Comparison of ENCODE assay signal across 8 mouse cellular contexts in the genomic region with DNA sequence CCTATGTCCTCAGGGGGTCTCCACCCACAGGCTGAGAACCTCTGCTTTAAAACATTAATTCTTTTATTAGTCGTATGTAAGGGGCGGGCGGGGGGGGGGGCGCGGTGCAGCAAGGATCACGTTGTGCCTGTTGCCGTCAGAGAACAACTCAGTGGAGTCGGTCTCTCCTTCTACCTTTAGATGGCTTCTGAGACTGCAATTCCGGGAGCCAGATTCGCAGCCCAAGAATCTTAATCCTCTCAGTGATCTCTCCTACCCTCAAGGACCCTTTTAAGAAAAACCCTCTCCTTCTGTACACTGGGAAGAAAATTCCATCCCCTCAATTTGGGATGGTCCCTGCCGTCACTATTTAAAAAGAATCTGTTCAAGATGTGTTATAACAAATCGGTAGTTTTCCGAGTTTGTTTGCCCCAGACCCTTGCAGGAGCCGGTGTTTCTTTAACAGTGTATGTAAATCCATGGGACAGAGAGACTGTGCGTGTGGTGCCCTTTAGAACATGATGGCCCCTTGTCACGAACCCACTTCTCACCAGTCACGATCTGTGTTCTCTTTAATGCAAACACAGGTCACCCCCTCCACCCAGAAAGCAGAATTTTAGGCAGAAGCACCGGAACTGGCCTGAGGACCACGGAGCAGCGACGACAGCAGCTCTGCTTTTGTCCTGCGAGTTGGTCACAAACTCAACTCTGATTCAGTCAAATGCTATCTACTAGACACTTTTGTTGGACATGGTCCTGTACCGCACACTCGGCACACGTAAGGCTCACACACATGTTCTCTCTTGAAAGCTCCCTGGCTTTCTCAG. TPM values are rescaled to one million over a fixed set of nuclear protein-coding genes. Genes with fewer than 3 reads are reported as not detected.
DNase-seq lines count a peak whose midpoint lies in the region; ATAC-seq and TF ChIP-seq lines count a peak whose summit lies in the region.

No protein-coding gene starts in this region.

- peak overlapping the region; percentile 89 for H3K4me2 ChIP-seq in limb, embryonic 14.5 days (replicated peaks; ENCODE audit: low read depth, low read length, severe bottlenecking)
- H3K4me2 ChIP-seq in stomach, postnatal 0 days (replicated peaks; ENCODE audit: low read depth): peak overlapping the region; percentile 84

- H3K27ac ChIP-seq in limb, embryonic 14.5 days (replicated peaks; ENCODE audit: low read depth, low read length): no peak overlapping the region
- no peak overlapping the region for H3K27ac ChIP-seq in stomach, postnatal 0 days (replicated peaks)

- ATAC-seq in limb, embryonic 14.5 days (ENCODE audit: low FRiP score, low read depth): no peak
- ATAC-seq in stomach, postnatal 0 days (ENCODE audit: low FRiP score, low TSS enrichment): no peak

- TF ChIP-seq CTCF in stomach, postnatal 0 days (IDR thresholded peaks at IDR 0.05; ENCODE audit: low read depth): no peak

- peak overlapping the region; percentile 63 for H3K4me3 ChIP-seq in limb, embryonic 14.5 days (replicated peaks; ENCODE audit: low read length)
- H3K4me3 ChIP-seq in stomach, postnatal 0 days (ENCODE audit: low read depth, low read length): peak overlapping the region; percentile 60

- H3K9me3 ChIP-seq in limb, embryonic 14.5 days (ENCODE audit: control insufficient read depth, low read length): no peaks in the 10 kb centered on the region
- H3K9me3 ChIP-seq in stomach, postnatal 0 days (ENCODE audit: control insufficient read depth, low read length): no peaks in the 10 kb centered on the region

- H3K36me3 ChIP-seq in limb, embryonic 14.5 days (ENCODE audit: control insufficient read depth, insufficient read depth, low read length): no peaks in the 10 kb centered on the region
- no peaks in the 10 kb centered on the region for H3K36me3 ChIP-seq in stomach, postnatal 0 days (ENCODE audit: control insufficient read depth, insufficient read depth, low read length)

- H3K27me3 ChIP-seq in limb, embryonic 14.5 days (ENCODE audit: control insufficient read depth, insufficient read depth, low read length): peaks cover 7% of the 10 kb centered on the region; the same call in 1 of the 2 replicates
- no peaks in the 10 kb centered on the region for H3K27me3 ChIP-seq in stomach, postnatal 0 days (ENCODE audit: control insufficient read depth, insufficient read depth, low read length)

- under 1% methylated on average over 25 of the region's 25 CpGs for WGBS in limb, embryonic 14.5 days
- WGBS in stomach, postnatal 0 days: 6% methylated on average over 25 of the region's 25 CpGs

- DNase-seq in embryo, embryonic 10.5 days (ENCODE audit: low spot score): peak; percentile 46
- DNase-seq in embryo, embryonic 10 days (ENCODE audit: low spot score): no peak
- DNase-seq in retina, embryonic 14.5 days (ENCODE audit: low spot score): peak; percentile 7
- no peak for DNase-seq in retina, postnatal 1 day
- no peak for DNase-seq in limb, embryonic 14.5 days (ENCODE audit: low spot score)
- DNase-seq in stomach, postnatal 0 days (ENCODE audit: low spot score): no peak
- no peak for DNase-seq in cerebellum, postnatal 36 days
- DNase-seq in layer of hippocampus, postnatal 25 days (ENCODE audit: extremely low spot score in 1 of 2, low spot score in 1 of 2): no peak

- H3K9ac ChIP-seq in limb, embryonic 14.5 days (ENCODE audit: low read depth, low read length, severe bottlenecking): peak overlapping the region; percentile 52
- peak overlapping the region; percentile 52 for H3K9ac ChIP-seq in stomach, postnatal 0 days (ENCODE audit: low read length)

- peaks cover 8% of the 10 kb centered on the region; the same call in 1 of the 2 replicates for H3K4me1 ChIP-seq in limb, embryonic 14.5 days (ENCODE audit: control insufficient read depth, insufficient read depth, low read length)
- H3K4me1 ChIP-seq in stomach, postnatal 0 days (replicated peaks; ENCODE audit: control insufficient read depth, insufficient read depth): peaks cover 2% of the 10 kb centered on the region; the same call in 1 of the 2 replicates

- TF ChIP-seq EP300 in stomach, postnatal 0 days (optimal IDR thresholded peaks at IDR 0.05): no peak

- TF ChIP-seq POLR2A in limb, embryonic 14.5 days (IDR thresholded peaks at IDR 0.05; ENCODE audit: borderline replicate concordance, extremely low read depth, insufficient read depth, insufficient read length): no peak

RNA-seq across cellular contexts. Expression of gene Cpm, which starts 0.7 kb away (rescaled TPM):
- 24.4 and 28.2 TPM in 2 replicates for polyA plus RNA-seq in limb, embryonic 14.5 days (2012; rRNA removed)
- 41.6 and 44.5 TPM in 2 replicates for polyA plus RNA-seq in limb, embryonic 14.5 days (2014; fragmentation: Nextera tagmentation; extraction: Ambion mirVana)
- polyA plus RNA-seq in stomach, postnatal 0 days (2015; fragmentation: Nextera tagmentation; extraction: Ambion mirVana): 22.9 and 26.6 TPM in 2 replicates
- total RNA-seq in layer of hippocampus, postnatal 25 days (2021): 10 to 100 TPM in 1 of 2 experiments, 1 to 10 TPM in 1; 8.5 to 11.4 TPM

Comparison
In these comparisons a context has a peak if more than half of its experiments do, and no peak if none do; other contexts are left out.
1. DNase-seq: peak in embryo, embryonic 10.5 days (single experiment) and retina, embryonic 14.5 days (single experiment); none in embryo, embryonic 10 days (single experiment), retina, postnatal 1 day (single experiment), limb, embryonic 14.5 days (single experiment), stomach, postnatal 0 days (single experiment), cerebellum, postnatal 36 days (0 of 2) and layer of hippocampus, postnatal 25 days (0 of 2).